Mouse (Mus musculus) lung, embryonic 14.5 days (tissue): ENCODE measurements around the gene Aifm3. TPM values are rescaled to one million over a fixed set of nuclear protein-coding genes. Genes with fewer than 3 reads are reported as not detected.

ENCODE experiments used
- ATAC-seq: fragments of 200-750 bp; cut with Nextera tagmentation; 2 replicates; pipeline ENCODE4 v1.8.0; 2017; ENCODE audit warnings: mild to moderate bottlenecking, moderate TSS enrichment, moderate library complexity; ENCODE audit not compliant: insufficient read depth
- DNase-seq: peaks from one replicate; pipeline ENCODE4 v3.0.0-alpha.2; 2015
- H3K27ac ChIP-seq: fragments of 300-500 bp; sonication (generic); 2 replicates; pipeline ENCODE4 v1.5.1; 2014; ENCODE audit warnings: low read depth, mild to moderate bottlenecking, moderate library complexity
- H3K27me3 ChIP-seq: fragments of 300-500 bp; sonication (generic); 2 replicates; pipeline ENCODE4 v1.6.1; 2014; ENCODE audit warnings: low read length, control low read depth; ENCODE audit not compliant: insufficient read depth
- H3K36me3 ChIP-seq: fragments of 300-500 bp; sonication (generic); 2 replicates; pipeline ENCODE4 v1.6.1; 2014; ENCODE audit warnings: control low read depth; ENCODE audit not compliant: insufficient read depth
- H3K4me1 ChIP-seq: fragments of 300-500 bp; sonication (generic); 2 replicates; pipeline ENCODE4 v1.6.1; 2014; ENCODE audit warnings: antibody characterized with exemption, control low read depth; ENCODE audit not compliant: insufficient read depth
- H3K4me2 ChIP-seq: fragments of 300-500 bp; sonication (generic); 2 replicates; pipeline ENCODE4 v1.6.1; 2014; ENCODE audit warnings: mild to moderate bottlenecking
- H3K4me3 ChIP-seq: fragments of 300-500 bp; sonication (generic); 2 replicates; pipeline ENCODE4 v1.5.1; 2014; ENCODE audit warnings: low read depth, low read length
- H3K9ac ChIP-seq: fragments of 300-500 bp; sonication (generic); 2 replicates; pipeline ENCODE4 v1.6.1; 2014
- H3K9me3 ChIP-seq: fragments of 300-500 bp; sonication (generic); 2 replicates; pipeline ENCODE4 v1.6.1; 2016; ENCODE audit warnings: low read depth, low read length, control low read depth
- CTCF ChIP-seq: IDR thresholded peaks from 2 replicates; pipeline ENCODE4 v1.5.1; 2016; ENCODE audit warnings: antibody characterized with exemption, low read depth
- WGBS: fragments of 180-500 bp; shearing (Covaris S2); extraction: QIAGEN DNeasy Blood & Tissue Kit; methylation state at CpG from one replicate; pipeline ENCODE4 v1.1.7; 2014; 5-methylcytosine and 5-hydroxymethylcytosine counted together
- polyA plus RNA-seq: library from polyadenylated mRNA; unstranded; fragments of >200 nt; fragmentation: Nextera tagmentation; extraction: Ambion mirVana; gene quantifications from 2 replicates; pipeline ENCODE4 v1.2.1, GENCODE M21; 2014

The Aifm3 gene
- polyA plus RNA-seq, 1 experiment from 2014 or later = 1.3 TPM

DNA sequence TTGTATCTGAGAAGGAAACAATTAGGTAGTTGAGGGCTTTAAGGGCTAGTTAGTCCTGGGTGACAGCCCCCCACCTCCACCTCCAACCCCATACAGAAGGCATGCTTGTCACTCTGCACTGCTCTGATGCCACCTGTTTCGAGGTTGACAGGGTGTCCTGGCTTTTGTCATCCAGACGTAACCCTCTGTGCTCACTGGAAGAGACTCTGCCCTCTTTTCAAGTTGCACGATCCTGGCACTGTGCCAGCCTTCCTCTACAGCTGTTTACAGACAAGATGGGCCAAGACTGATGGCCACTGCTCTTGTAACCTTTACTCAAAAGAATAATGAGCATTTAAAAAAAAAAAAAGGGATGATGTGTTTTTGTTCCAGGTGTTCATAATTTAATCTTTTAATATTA, 2.9 kb upstream of the Aifm3 start:
- H3K4me2 ChIP-seq = no peak overlapping the region
- no peak overlapping the region for H3K9ac ChIP-seq
- H3K9me3 ChIP-seq = no peaks in the 10 kb centered on the region
- DNase-seq = peak; percentile 73
- peaks cover 56% of the 10 kb centered on the region for H3K36me3 ChIP-seq
- no peak for ATAC-seq
- peaks cover 7% of the 10 kb centered on the region; the same call in 1 of the 2 replicates for H3K27me3 ChIP-seq
- no peak overlapping the region for H3K4me3 ChIP-seq
- no peak for TF ChIP-seq CTCF
- 30% methylated on average over 3 of the region's 3 CpGs for WGBS
- H3K27ac ChIP-seq = no peak overlapping the region
- H3K4me1 ChIP-seq = no peaks in the 10 kb centered on the region

DNA sequence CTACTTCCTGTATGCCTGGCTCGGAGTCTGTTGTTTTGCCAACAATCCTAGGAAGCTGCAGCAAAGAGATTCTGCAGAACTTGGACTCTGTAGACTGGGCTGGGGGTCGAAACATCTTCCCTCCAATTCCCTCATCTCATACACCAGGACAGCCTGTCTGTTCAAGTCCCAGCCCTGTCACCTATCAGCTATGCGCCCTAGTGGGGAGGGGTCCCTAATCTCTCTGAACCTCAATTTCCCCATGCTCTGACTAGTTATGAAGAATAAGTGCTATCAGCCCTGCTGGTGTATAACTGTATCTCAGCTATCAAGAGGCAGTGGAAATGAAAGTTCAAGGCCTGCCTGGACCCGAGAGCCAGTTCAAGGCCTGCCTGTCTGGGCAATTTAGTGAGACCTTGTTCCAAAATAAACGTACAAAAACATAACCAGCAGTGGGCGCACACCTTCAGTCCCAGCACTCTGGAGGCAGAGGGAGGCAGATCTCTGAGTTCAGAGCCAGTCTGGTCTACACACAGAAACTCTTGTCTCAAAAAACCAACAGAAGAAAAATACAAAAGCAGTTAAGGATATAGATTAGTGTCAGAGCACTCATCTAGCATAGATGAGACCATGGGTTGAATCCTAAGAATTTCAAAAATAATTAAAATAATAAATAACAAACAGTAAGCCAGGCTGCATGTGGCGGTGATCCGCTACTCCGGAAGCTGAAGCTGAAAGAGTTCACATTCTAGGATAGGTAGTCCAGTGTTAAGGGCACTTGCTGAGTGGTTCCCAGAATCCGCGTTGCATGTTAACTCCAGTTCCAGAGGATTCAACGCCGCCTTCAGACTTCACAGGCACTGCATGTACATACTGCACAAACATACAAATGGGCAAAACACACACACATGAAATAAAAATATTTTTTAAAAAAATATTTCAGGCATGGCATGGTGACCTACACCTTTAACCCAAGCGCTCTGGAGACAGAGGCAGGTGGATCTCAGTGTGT, 638 bp upstream of the Aifm3 start:
- DNase-seq (peak; percentile 44), ATAC-seq (peak; percentile 3; the same call in 1 of the 2 replicates)
- H3K27ac ChIP-seq = no peak overlapping the region
- peak overlapping the region; percentile 79 for H3K4me2 ChIP-seq
- peak overlapping the region; percentile 41 for H3K4me3 ChIP-seq
- H3K27me3 ChIP-seq = peaks cover 7% of the 10 kb centered on the region; the same call in 1 of the 2 replicates
- peaks cover 43% of the 10 kb centered on the region for H3K36me3 ChIP-seq
- peak; percentile 49 for TF ChIP-seq CTCF
- no peaks in the 10 kb centered on the region for H3K9me3 ChIP-seq
- H3K9ac ChIP-seq = peak overlapping the region; percentile 42; the same call in 1 of the 2 replicates
- H3K4me1 ChIP-seq = no peaks in the 10 kb centered on the region
- 40% methylated on average over 14 of the region's 14 CpGs for WGBS

- DNase-seq = no peak
- no peak overlapping the region for H3K4me3 ChIP-seq
- peaks cover 19% of the 10 kb centered on the region for H3K36me3 ChIP-seq
- no peak for TF ChIP-seq CTCF
- no peak for ATAC-seq
- H3K9me3 ChIP-seq = no peaks in the 10 kb centered on the region
- no peaks in the 10 kb centered on the region for H3K4me1 ChIP-seq
- no peak overlapping the region for H3K27ac ChIP-seq
- no peak overlapping the region for H3K4me2 ChIP-seq
- H3K27me3 ChIP-seq = peaks cover 7% of the 10 kb centered on the region; the same call in 1 of the 2 replicates
- no peak overlapping the region for H3K9ac ChIP-seq
- 81% methylated on average over 5 of the region's 5 CpGs for WGBS
Measured at GRCm38 (mm10) chr16:17491154-17491553, 1.7 kb downstream of the Aifm3 start.

GRCm38 (mm10) chr16:17491896-17492561, 2.6 kb downstream of the Aifm3 start:
- no peaks in the 10 kb centered on the region for H3K4me1 ChIP-seq
- H3K4me3 ChIP-seq = no peak overlapping the region
- no peak overlapping the region for H3K4me2 ChIP-seq
- DNase-seq (no peak), ATAC-seq (no peak)
- H3K9me3 ChIP-seq = no peaks in the 10 kb centered on the region
- H3K27me3 ChIP-seq = peaks cover 7% of the 10 kb centered on the region; the same call in 1 of the 2 replicates
- H3K27ac ChIP-seq = no peak overlapping the region
- H3K9ac ChIP-seq = no peak overlapping the region
- no peak for TF ChIP-seq CTCF
- peaks cover 11% of the 10 kb centered on the region; the same call in 1 of the 2 replicates for H3K36me3 ChIP-seq
- 64% methylated on average over 5 of the region's 5 CpGs for WGBS

- H3K4me3 ChIP-seq = no peak overlapping the region
- no peaks in the 10 kb centered on the region for H3K36me3 ChIP-seq
- 38% methylated on average over 2 of the region's 2 CpGs for WGBS
- TF ChIP-seq CTCF = no peak
- no peaks in the 10 kb centered on the region for H3K27me3 ChIP-seq
- no peak overlapping the region for H3K27ac ChIP-seq
- no peak overlapping the region for H3K9ac ChIP-seq
- H3K4me1 ChIP-seq = no peaks in the 10 kb centered on the region
- ATAC-seq = no peak
- H3K4me2 ChIP-seq = no peak overlapping the region
- DNase-seq = peak; percentile 82
- H3K9me3 ChIP-seq = no peaks in the 10 kb centered on the region
Measured at GRCm38 (mm10) chr16:17496499-17497305, 7.3 kb downstream of the Aifm3 start.

DNA sequence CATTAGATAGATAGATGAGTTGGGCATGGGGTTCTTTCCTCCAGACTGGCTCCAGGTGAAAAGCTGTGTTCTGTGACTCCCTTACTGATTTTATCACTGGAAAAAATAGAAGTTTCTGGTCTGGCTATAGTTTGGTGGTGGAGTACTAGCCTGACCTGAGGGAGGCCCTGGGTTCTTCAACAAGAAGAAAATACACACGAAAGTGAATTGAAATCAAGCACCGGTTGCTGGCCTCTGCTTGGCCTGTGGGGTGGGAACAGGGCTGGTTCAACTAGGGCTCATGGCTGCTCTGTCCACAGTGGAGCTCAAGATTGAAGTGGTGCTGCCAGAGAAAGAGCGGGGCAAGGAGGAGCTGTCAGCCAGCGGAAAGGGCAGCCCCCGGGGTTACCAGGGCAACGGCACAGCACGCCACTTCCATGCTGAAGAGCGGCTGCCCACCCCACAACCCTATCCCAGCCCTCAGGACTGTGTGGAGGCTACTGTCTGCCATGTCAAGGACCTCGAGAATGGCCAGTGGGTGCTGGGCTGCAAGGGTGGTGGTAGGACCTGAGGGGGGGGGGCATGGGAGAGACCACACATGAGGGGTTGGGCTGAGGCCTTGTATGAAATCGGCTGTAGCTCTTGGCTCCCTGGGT, 10.0 kb downstream of the Aifm3 start:
- ATAC-seq = peak; percentile 50; the same call in 1 of the 2 replicates

More for the DNA sequence above, 10.0 kb downstream of the Aifm3 start:
- no peak overlapping the region for H3K27ac ChIP-seq
- no peak overlapping the region for H3K4me2 ChIP-seq
- peak; percentile 30 for DNase-seq
- TF ChIP-seq CTCF = no peak
- H3K4me3 ChIP-seq = no peak overlapping the region
- no peaks in the 10 kb centered on the region for H3K4me1 ChIP-seq
- H3K27me3 ChIP-seq = no peaks in the 10 kb centered on the region
- H3K9ac ChIP-seq = no peak overlapping the region
- no peaks in the 10 kb centered on the region for H3K36me3 ChIP-seq
- 26% methylated on average over 10 of the region's 10 CpGs for WGBS
- no peaks in the 10 kb centered on the region for H3K9me3 ChIP-seq
